Mouse (Mus musculus): Measurements from ENCODE around the gene Eif2b3.

Eif2b3 gene

GRCm38 (mm10) chr4:117017738-117018137 lies 1.5 kb upstream of the Eif2b3 start:
- no peak for DNase-seq (ENCODE audit: low spot score in 2 of 2)

DNA sequence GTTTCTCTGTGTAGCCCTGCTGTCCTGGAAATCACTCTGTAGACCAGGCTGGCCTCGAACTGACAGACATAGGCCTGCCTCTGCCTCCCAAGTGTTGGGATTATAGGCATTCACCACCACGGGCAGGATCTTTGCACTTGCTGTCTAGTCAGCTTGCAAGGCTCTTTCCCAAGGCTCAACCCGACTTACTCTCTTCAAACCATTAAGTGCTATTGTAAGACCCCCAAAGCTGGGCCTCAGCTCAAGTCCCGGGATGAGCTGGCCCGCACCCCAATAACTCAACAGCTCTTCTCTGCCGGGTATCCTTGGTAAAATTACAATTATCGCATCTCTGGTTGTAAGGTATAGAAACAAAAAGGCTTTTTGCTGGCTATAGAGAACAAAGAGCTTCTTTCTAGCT lies 875 bp upstream of the Eif2b3 start:
- DNase-seq (ENCODE audit: low spot score in 2 of 2) = no peak

DNA sequence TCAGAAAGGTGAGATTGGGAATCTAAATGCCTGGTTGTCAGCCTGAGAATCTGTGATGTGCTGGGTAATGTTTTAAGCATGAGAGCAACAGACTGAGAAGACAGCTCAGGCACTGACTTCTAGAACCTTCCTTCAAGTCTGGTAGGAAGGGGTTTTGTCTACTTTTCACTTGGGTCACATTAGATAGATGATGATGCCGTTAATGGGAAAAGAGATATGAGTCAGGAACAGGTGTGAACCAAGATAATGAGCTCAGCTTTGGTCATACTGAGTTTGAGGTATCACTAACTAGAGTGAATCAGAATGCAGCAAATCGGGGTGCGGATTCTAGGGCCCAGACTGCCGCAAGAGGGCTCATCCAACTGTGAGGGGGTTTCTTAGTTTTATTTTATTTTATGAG lies 4.3 kb downstream of the Eif2b3 start:
- DNase-seq (ENCODE audit: low spot score in 2 of 2) = no peak

DNA sequence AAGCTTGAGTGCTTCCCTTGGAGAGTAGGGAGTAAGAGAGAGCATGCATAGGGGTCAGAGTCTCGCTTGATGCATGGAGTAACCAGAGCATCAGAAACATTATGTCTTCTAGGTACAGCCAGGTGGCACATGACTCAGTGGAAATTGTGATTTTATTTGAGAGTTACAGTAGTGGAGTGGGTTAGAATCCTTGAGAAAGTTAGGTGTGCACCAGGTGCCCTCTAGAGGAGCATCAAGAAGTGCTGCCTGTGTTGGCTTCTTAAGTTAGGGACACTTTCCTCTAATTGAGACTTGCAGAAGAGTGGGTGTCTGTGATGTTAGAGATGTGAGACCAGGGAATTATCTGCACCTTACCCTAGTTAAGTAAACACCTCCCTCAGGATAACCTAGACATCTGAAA lies 11.9 kb downstream of the Eif2b3 start:
- DNase-seq (ENCODE audit: low spot score in 2 of 2) = no peak

DNA sequence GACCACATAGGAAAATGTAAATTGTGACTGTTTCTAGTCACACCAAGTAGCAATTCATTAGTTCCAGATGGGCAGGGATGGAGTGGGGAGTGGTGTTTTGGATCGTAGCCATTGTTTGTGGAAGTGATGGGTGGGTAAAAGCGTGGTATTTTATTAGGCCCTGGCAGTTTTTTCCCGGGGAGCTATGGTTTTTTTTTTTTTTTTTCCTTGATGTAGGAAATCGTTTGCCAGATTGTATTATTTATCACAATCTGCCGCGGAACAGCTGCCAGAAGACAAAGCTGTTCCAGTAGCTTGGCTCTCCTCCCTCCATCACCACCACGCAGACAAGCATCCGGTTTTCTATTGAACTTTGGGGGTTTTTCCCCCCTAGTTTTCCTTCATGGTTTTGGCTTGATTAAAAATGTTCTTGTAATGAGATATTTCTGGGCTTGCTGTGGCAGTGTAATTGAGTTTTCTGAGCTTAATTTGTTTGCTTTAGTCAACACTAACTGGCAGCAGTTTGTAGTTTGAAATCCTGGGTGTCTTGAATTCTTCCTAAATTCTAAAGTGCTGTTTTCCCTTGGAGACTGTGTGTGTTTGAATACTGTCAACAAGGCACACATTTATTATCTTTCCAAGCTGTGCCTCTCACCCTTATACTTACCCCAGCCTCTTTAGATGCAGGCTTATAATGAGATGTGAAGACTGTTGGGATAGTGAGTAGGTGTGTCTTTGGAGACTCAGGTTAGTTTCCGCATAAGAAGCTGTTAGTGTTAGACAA lies 20.9 kb downstream of the Eif2b3 start:
- no peak for DNase-seq (ENCODE audit: low spot score in 2 of 2)

- DNase-seq (ENCODE audit: low spot score in 2 of 2) = no peak
These were observed 21.6 kb downstream of the Eif2b3 start for GRCm38 (mm10) chr4:117040791-117041190.

DNA sequence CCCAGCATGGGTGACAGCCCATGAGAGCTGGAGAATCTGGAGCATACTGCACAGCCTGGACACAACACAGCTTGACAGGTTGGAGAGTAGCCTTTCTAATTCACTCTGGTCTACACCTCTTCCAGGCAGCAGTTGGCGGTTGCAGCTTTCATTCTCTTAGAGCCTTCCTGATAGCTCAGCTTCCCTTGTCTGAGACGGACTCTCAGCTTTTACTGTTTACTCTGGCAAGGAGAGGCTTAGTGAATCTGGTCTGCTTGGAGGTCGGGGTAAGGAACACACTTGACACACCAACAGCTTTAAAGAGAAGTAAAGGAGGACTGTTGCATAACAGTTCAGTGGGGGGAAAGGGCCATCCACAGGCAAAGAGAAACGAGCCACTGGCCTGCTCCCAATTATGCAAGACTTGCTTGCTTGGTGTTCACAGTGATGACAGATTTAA lies 22.1 kb downstream of the Eif2b3 start:
- no peak for DNase-seq (ENCODE audit: low spot score in 2 of 2)

- DNase-seq (ENCODE audit: low spot score in 2 of 2) = no peak
These were observed 29.6 kb downstream of the Eif2b3 start for GRCm38 (mm10) chr4:117048836-117049235.

DNA sequence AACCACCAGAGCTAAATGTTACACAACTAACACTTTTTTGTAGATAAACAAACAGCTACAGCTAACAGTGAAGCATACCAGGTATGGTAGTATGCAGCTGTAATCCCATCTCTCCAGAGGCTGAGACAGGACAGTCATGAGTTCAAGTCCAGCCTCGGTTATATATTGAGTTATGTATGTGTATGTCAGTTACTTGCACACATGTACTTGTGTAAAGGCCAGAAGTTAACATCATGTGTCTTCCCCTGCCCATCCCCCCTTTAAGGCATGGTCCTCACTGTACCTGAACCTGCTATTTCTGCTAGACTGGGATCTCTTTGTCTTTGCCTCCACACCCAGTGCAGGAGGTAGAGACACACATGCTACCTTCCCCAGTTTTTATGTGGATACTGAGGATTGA lies 30.3 kb downstream of the Eif2b3 start:
- DNase-seq (ENCODE audit: low spot score in 2 of 2) = no peak

DNA sequence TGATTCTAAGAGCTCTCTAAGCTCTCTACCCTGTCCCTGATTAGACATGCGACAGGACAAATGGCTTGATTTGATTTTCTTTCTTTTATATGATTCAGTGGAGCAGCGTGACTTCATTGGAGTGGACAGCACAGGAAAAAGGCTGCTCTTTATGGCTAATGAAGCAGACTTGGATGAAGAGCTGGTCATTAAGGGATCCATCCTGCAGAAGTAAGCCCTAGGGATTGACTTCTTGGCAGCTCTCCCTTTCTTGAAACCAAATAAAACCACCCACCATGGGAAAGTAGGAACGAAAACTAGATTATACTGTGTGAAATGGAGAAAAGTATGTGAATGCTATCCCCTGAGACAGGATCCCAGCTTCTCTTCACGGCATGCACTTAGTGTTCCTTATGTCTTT lies 33.4 kb downstream of the Eif2b3 start:
- no peak for DNase-seq (ENCODE audit: low spot score in 2 of 2)

- DNase-seq (ENCODE audit: low spot score in 2 of 2) = no peak
These were observed 34.8 kb downstream of the Eif2b3 start for GRCm38 (mm10) chr4:117053956-117054355.

GRCm38 (mm10) chr4:117056102-117056501 lies 36.9 kb downstream of the Eif2b3 start:
- DNase-seq (ENCODE audit: low spot score in 2 of 2) = peak in 1 of 2 experiments; percentile 55

DNA sequence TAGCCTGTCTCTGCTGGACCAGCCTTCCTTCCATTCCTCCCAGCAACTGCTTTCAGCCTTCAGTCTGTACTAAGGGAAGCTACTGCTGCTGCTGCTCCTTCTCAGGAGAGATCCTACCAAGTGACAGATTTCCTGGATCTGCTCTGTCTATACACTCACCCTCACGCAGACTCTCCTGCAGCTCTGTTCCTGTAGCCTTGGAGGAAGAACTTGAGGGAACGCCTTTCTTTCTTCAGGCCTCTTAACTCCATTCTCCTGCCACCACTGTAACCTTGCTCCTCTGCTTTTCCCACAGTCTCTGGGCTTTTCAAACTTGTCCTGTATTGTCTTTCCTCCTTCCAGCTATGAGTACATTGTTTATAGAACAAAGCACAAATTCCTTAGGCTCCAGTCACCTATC lies 37.3 kb downstream of the Eif2b3 start:
- DNase-seq (ENCODE audit: low spot score in 2 of 2) = peak in 1 of 2 experiments; percentile 31

DNA sequence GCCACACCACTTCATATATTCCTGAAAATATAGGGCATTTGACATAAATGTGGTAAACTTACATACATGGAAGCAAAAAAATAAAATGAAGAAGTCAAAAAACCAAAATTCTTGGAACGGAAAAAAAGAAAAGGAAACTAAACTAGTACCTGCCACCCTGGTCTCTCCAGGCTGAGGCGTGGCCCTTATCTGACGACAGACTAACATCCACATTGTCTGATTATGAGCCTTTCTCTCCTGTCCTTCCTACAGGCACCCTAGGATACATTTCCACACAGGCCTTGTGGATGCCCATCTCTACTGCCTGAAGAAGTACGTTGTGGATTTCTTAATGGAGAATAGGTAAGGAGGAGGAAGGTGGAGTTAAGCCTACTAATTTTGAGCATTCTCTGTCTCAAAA lies 39.3 kb downstream of the Eif2b3 start:
- no peak for DNase-seq (ENCODE audit: low spot score in 2 of 2)

DNA sequence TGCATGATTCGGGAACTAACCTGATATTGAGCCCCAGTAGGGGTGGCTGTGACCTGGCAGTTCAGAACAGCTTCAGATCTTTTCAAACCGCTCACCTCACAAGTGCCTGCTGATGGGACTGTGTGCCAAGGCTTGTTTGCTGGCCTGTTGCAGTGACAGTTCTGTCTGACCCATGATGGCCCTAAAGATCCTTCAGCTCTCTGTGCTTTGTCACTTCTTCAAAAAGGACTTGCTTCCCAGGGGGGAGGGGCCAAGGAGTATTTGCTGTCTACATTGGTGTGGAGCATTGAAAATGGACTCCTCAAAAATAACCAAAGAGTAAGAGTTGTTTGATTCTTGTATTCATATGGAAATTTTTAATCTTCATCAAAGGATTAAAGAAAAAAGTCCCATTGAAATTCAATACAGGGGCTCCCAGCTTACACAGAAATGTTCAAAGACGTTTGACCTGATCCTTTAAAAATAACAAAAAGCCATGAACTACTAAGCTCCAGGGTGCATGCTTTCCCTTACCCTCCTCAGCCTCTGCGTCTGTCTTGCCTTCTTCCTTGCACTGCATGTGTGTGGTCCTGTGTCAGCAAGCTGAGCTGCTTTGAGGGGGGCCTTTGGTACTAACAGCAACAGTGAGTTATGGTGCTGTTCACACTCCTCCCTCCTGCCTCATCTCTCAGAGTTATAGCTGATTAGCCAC lies 43.6 kb downstream of the Eif2b3 start:
- no peak for DNase-seq (ENCODE audit: low spot score in 2 of 2)

DNA sequence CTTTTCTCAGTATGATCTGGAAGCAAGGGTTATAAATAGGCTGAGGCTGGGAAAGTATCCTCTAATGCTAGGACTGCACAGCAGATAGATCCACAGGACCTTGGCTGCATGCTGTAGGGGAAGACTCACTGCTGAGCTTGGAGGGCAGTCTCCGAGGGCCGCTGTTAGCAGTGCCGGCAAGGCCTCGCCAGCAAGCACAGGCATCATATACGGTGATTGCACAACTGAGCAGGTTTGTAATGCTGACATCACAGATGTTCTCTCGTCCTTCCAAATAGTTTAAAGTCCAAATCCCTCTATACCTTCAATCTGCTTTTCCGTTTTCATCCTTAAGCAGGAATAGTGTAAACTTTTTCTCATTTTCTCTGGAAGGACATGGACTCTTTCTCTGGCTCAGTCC lies 48.8 kb downstream of the Eif2b3 start:
- no peak for DNase-seq (ENCODE audit: low spot score in 2 of 2)

DNA sequence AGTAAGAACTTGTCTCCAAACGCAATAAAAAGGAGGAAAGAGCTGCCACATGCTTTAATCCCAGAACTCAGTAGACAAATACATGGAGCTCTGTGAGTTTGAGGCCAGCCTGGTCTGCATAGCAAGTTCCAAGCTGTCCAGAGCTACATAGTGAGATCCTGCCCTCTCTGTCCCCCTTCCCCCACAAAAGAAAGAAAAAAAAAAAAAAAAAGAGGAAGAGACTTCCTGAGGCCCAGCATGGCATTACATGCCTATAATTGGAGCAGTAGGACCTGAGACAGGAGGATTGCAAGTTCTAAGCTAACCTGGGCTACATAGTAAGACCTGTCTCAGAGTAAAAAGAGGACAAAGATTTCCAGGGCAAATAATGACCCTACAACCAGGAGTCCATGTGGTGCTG lies 50.4 kb downstream of the Eif2b3 start:
- no peak for DNase-seq (ENCODE audit: low spot score in 2 of 2)

GRCm38 (mm10) chr4:117070624-117071023 lies 51.4 kb downstream of the Eif2b3 start:
- no peak for DNase-seq (ENCODE audit: low spot score in 2 of 2)

- DNase-seq (ENCODE audit: low spot score in 2 of 2) = no peak
These were observed 52.0 kb downstream of the Eif2b3 start for GRCm38 (mm10) chr4:117071183-117071582.

GRCm38 (mm10) chr4:117087948-117088640 lies 68.9 kb downstream of the Eif2b3 start:
- no peak for DNase-seq (ENCODE audit: low spot score in 2 of 2)

DNA sequence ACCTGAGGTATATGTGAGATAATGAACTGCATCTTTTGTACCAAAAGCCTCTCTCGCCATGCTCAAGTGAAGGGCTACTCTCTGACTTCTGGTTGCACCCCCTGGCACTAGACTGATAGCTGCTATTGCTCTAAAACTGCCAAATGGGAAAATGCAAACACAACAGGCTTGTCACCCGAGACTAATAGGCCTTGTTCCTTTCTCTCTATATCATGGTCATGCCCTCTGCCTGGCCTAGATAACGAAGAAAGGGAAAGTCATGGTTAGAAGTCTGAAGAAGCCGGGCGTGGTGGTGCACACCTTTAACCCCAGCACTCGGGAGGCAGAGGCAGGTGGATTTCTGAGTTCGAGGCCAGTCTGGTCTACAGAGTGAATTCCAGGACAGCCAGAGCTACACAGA lies 71.4 kb downstream of the Eif2b3 start:
- no peak for DNase-seq (ENCODE audit: low spot score in 2 of 2)

- no peak for DNase-seq (ENCODE audit: low spot score in 2 of 2)
These were observed 75.6 kb downstream of the Eif2b3 start for GRCm38 (mm10) chr4:117094626-117095361.
